Mouse (Mus musculus) embryonic facial prominence, embryonic 12.5 days (tissue): ENCODE measurements around the gene Olfr666. TPM values are rescaled to one million over a fixed set of nuclear protein-coding genes. Genes with fewer than 3 reads are reported as not detected.
"Not testable (repeated sequence)": the region's sequence is repeated elsewhere in the genome, so short reads cannot be mapped to it uniquely, and the experiment has no call there.

Experiments
- ATAC-seq: fragments of 200-750 bp; cut with Nextera tagmentation; 2 replicates; pipeline ENCODE4 v1.8.0; 2017; ENCODE audit not compliant: insufficient number of reproducible peaks, insufficient read depth, low FRiP score, low TSS enrichment
- H3K27ac ChIP-seq: fragments of 300-500 bp; sonication (generic); 2 replicates; pipeline ENCODE4 v1.5.1; 2016; ENCODE audit warnings: mild to moderate bottlenecking
- H3K27me3 ChIP-seq: fragments of 300-500 bp; sonication (generic); 2 replicates; pipeline ENCODE4 v1.6.1; 2016; ENCODE audit warnings: mild to moderate bottlenecking, moderate library complexity
- H3K36me3 ChIP-seq: fragments of 300-500 bp; sonication (generic); 2 replicates; pipeline ENCODE4 v1.6.1; 2016; ENCODE audit warnings: mild to moderate bottlenecking
- H3K4me1 ChIP-seq: fragments of 300-500 bp; sonication (generic); 2 replicates; pipeline ENCODE4 v1.6.1; 2016
- H3K4me2 ChIP-seq: fragments of 300-500 bp; sonication (generic); replicated peaks from 2 replicates; pipeline ENCODE4 v1.6.1; 2016; ENCODE audit warnings: mild to moderate bottlenecking, moderate library complexity
- H3K4me3 ChIP-seq: fragments of 300-500 bp; sonication (generic); 2 replicates; pipeline ENCODE4 v1.5.1; 2016; ENCODE audit warnings: mild to moderate bottlenecking
- H3K9ac ChIP-seq: fragments of 300-500 bp; sonication (generic); 2 replicates; pipeline ENCODE4 v1.6.1; 2016; ENCODE audit warnings: mild to moderate bottlenecking, moderate library complexity
- H3K9me3 ChIP-seq: fragments of 300-500 bp; sonication (generic); 2 replicates; pipeline ENCODE4 v1.6.1; 2016; ENCODE audit warnings: mild to moderate bottlenecking, moderate library complexity
- WGBS: fragments of 180-500 bp; shearing (Covaris S2); methylation state at CpG from one replicate; pipeline ENCODE4 v1.1.7; 2016; 5-methylcytosine and 5-hydroxymethylcytosine counted together
- polyA plus RNA-seq: library from polyadenylated mRNA; unstranded; fragments of >200 nt; fragmentation: Nextera tagmentation; extraction: Ambion mirVana; gene quantifications from 2 replicates; pipeline ENCODE4 v1.2.1, GENCODE M21; 2016

Gene Olfr666
- not detected in 2 replicates for polyA plus RNA-seq

GRCm38 (mm10) chr7:104895852-104896251 lies at the start of gene Olfr666:
TSS of gene Olfr666 (minus strand) at chr7:104895952.
- no peak for ATAC-seq
- H3K4me2 ChIP-seq = no peak within 1 kb of the TSS
- no peaks in the 10 kb centered on the region for H3K36me3 ChIP-seq
- H3K9ac ChIP-seq = no peak within 1 kb of the TSS
- WGBS = 90% methylated on average over 2 of the region's 2 CpGs
- H3K9me3 ChIP-seq = no peaks in the 10 kb centered on the region
- H3K27ac ChIP-seq = no peak within 1 kb of the TSS
- no peaks in the 10 kb centered on the region for H3K4me1 ChIP-seq
- no peaks in the 10 kb centered on the region for H3K27me3 ChIP-seq
- no peak within 1 kb of the TSS for H3K4me3 ChIP-seq

GRCm38 (mm10) chr7:104933940-104934339 lies 38.2 kb upstream of the Olfr666 start, which contains the start of gene Olfr669:
TSS of gene Olfr669 (plus strand) at chr7:104934240.
- Histone ChIP-seq H3K27me3 (no peaks in the 10 kb centered on the region), H3K4me1 (no peaks in the 10 kb centered on the region), H3K27ac (no peak within 1 kb of the TSS), H3K36me3 (no peaks in the 10 kb centered on the region), H3K9me3 (0 out of 2 replicates have a peak, but pooled peaks cover 1% of the 10 kb centered on the region), H3K9ac (no peak within 1 kb of the TSS), H3K4me2 (no peak within 1 kb of the TSS), H3K4me3 (no peak within 1 kb of the TSS)
- 81% methylated on average over 1 of the region's 1 CpGs for WGBS
- no peak for ATAC-seq

- H3K27ac ChIP-seq = no peak within 1 kb of the TSS
- H3K27me3 ChIP-seq = no peaks in the 10 kb centered on the region
- H3K4me1 ChIP-seq = no peaks in the 10 kb centered on the region
- no peak for ATAC-seq
- no peak within 1 kb of the TSS for H3K9ac ChIP-seq
- no peaks in the 10 kb centered on the region for H3K36me3 ChIP-seq
- H3K9me3 ChIP-seq = no peaks in the 10 kb centered on the region
- 80% methylated on average over 1 of the region's 1 CpGs for WGBS
- H3K4me3 ChIP-seq = no peak within 1 kb of the TSS
- H3K4me2 ChIP-seq = no peak within 1 kb of the TSS
Observed at GRCm38 (mm10) chr7:104927957-104928356, 32.2 kb upstream of the Olfr666 start, which contains the start of gene Olfr668. TSS of gene Olfr668 (minus strand) at chr7:104928057.

- no peak within 1 kb of the TSS for H3K4me3 ChIP-seq
- 82% methylated on average over 1 of the region's 1 CpGs for WGBS
- no peaks in the 10 kb centered on the region for H3K4me1 ChIP-seq
- H3K9me3 ChIP-seq = no peaks in the 10 kb centered on the region
- no peak within 1 kb of the TSS for H3K27ac ChIP-seq
- no peak within 1 kb of the TSS for H3K9ac ChIP-seq
- no peak for ATAC-seq
- no peaks in the 10 kb centered on the region for H3K36me3 ChIP-seq
- no peaks in the 10 kb centered on the region for H3K27me3 ChIP-seq
- H3K4me2 ChIP-seq = no peak within 1 kb of the TSS
Observed at GRCm38 (mm10) chr7:104921382-104921781, 25.6 kb upstream of the Olfr666 start, which contains the start of gene Olfr667. TSS of gene Olfr667 (minus strand) at chr7:104921482.

GRCm38 (mm10) chr7:104877731-104878130 lies 18.0 kb downstream of the Olfr666 start, which contains the start of gene Olfr665:
TSS of gene Olfr665 (plus strand) at chr7:104878031.
- Histone ChIP-seq H3K9me3 (no peaks in the 10 kb centered on the region), H3K4me1 (no peaks in the 10 kb centered on the region), H3K27ac (no peak within 1 kb of the TSS), H3K36me3 (no peaks in the 10 kb centered on the region), H3K9ac (no peak within 1 kb of the TSS), H3K27me3 (no peaks in the 10 kb centered on the region), H3K4me2 (no peak within 1 kb of the TSS), H3K4me3 (no peak within 1 kb of the TSS)
- WGBS = 60% methylated on average over 1 of the region's 1 CpGs
- no peak for ATAC-seq

GRCm38 (mm10) chr7:104861381-104861780 lies 34.4 kb downstream of the Olfr666 start:
- no peak for ATAC-seq
- Histone ChIP-seq H3K4me1 (no peaks in the 10 kb centered on the region), H3K4me3 (no peak overlapping the region), H3K4me2 (no peak overlapping the region), H3K36me3 (no peaks in the 10 kb centered on the region), H3K9me3 (no peaks in the 10 kb centered on the region), H3K9ac (no peak overlapping the region), H3K27ac (no peak overlapping the region), H3K27me3 (no peaks in the 10 kb centered on the region)
- WGBS = 72% methylated on average over 3 of the region's 3 CpGs

- Histone ChIP-seq H3K36me3 (no peaks in the 10 kb centered on the region), H3K9ac (no peak overlapping the region), H3K4me1 (no peaks in the 10 kb centered on the region), H3K27ac (no peak overlapping the region), H3K4me2 (no peak overlapping the region), H3K4me3 (no peak overlapping the region), H3K9me3 (no peaks in the 10 kb centered on the region), H3K27me3 (no peaks in the 10 kb centered on the region)
- no peak for ATAC-seq
- WGBS = 88% methylated on average over 1 of the region's 1 CpGs
Observed at GRCm38 (mm10) chr7:104857683-104858082, 38.1 kb downstream of the Olfr666 start.

- not testable (repeated sequence) for H3K27ac ChIP-seq, H3K36me3 ChIP-seq, ATAC-seq, H3K9me3 ChIP-seq, H3K4me3 ChIP-seq, H3K4me1 ChIP-seq, H3K27me3 ChIP-seq, H3K9ac ChIP-seq, H3K4me2 ChIP-seq
- WGBS = 80% methylated on average over 2 of the region's 2 CpGs
Observed at GRCm38 (mm10) chr7:104856709-104857108, 39.0 kb downstream of the Olfr666 start, which contains the start of gene Usp17la. TSS of gene Usp17la (plus strand) at chr7:104857009.

- Histone ChIP-seq H3K36me3 (no peaks in the 10 kb centered on the region), H3K4me3 (no peak overlapping the region), H3K9me3 (no peaks in the 10 kb centered on the region), H3K27me3 (no peaks in the 10 kb centered on the region), H3K27ac (no peak overlapping the region), H3K4me1 (no peaks in the 10 kb centered on the region), H3K9ac (no peak overlapping the region), H3K4me2 (no peak overlapping the region)
- ATAC-seq = no peak
- 83% methylated on average over 3 of the region's 3 CpGs for WGBS
Observed at GRCm38 (mm10) chr7:104855248-104855750, 40.5 kb downstream of the Olfr666 start.

- H3K4me3 ChIP-seq, H3K4me1 ChIP-seq, H3K4me2 ChIP-seq, H3K27ac ChIP-seq, H3K9ac ChIP-seq, ATAC-seq, H3K36me3 ChIP-seq, H3K9me3 ChIP-seq, H3K27me3 ChIP-seq: not testable (repeated sequence)
- 50% methylated on average over 2 of the region's 2 CpGs for WGBS
Observed at GRCm38 (mm10) chr7:104851546-104851945, 44.2 kb downstream of the Olfr666 start.

- H3K4me2 ChIP-seq = no peak overlapping the region
- H3K9ac ChIP-seq = no peak overlapping the region
- no peak for ATAC-seq
- no peaks in the 10 kb centered on the region for H3K9me3 ChIP-seq
- no peaks in the 10 kb centered on the region for H3K27me3 ChIP-seq
- H3K4me1 ChIP-seq = no peaks in the 10 kb centered on the region
- H3K36me3 ChIP-seq = no peaks in the 10 kb centered on the region
- WGBS = 76% methylated on average over 1 of the region's 1 CpGs
- H3K4me3 ChIP-seq = no peak overlapping the region
- H3K27ac ChIP-seq = no peak overlapping the region
Observed at GRCm38 (mm10) chr7:104843731-104844287, 51.9 kb downstream of the Olfr666 start.

GRCm38 (mm10) chr7:104842503-104842902 lies 53.2 kb downstream of the Olfr666 start, which contains the start of gene Usp17lb:
TSS of gene Usp17lb (minus strand) at chr7:104842603.
- no peaks in the 10 kb centered on the region for H3K4me1 ChIP-seq
- WGBS = 76% methylated on average over 1 of the region's 1 CpGs
- ATAC-seq = no peak
- no peaks in the 10 kb centered on the region for H3K27me3 ChIP-seq
- H3K27ac ChIP-seq = no peak within 1 kb of the TSS
- no peaks in the 10 kb centered on the region for H3K36me3 ChIP-seq
- H3K9me3 ChIP-seq = no peaks in the 10 kb centered on the region
- H3K4me2 ChIP-seq = no peak within 1 kb of the TSS
- H3K4me3 ChIP-seq = no peak within 1 kb of the TSS
- H3K9ac ChIP-seq = no peak within 1 kb of the TSS
